Mouse (Mus musculus) limb, embryonic 14.5 days (tissue): ENCODE data around the gene Vpreb3. TPM values are rescaled to one million over a fixed set of nuclear protein-coding genes. Genes with fewer than 3 reads are reported as not detected.

ENCODE experiments used
- ATAC-seq: fragments of 200-750 bp; cut with Nextera tagmentation; 2 replicates; pipeline ENCODE4 v1.8.0; 2017; ENCODE audit warnings: low read depth, moderate number of reproducible peaks, moderate TSS enrichment; ENCODE audit not compliant: low FRiP score
- DNase-seq: peaks from one replicate; pipeline ENCODE4 v3.0.0-alpha.2; 2015; ENCODE audit warnings: low spot score
- H3K27ac ChIP-seq: fragments of 300-500 bp; sonication (generic); replicated peaks from 2 replicates; pipeline ENCODE4 v1.5.1; 2014; ENCODE audit warnings: low read depth, mild to moderate bottlenecking, low read length, moderate library complexity, mixed read lengths
- H3K27me3 ChIP-seq: fragments of 300-500 bp; sonication (generic); 2 replicates; pipeline ENCODE4 v1.6.1; 2014; ENCODE audit warnings: low read length, mixed read lengths; ENCODE audit not compliant: control insufficient read depth, insufficient read depth
- H3K36me3 ChIP-seq: fragments of 300-500 bp; sonication (generic); 2 replicates; pipeline ENCODE4 v1.6.1; 2014; ENCODE audit warnings: mild to moderate bottlenecking, low read length, moderate library complexity, mixed read lengths; ENCODE audit not compliant: control insufficient read depth, insufficient read depth
- H3K4me1 ChIP-seq: fragments of 300-500 bp; sonication (generic); 2 replicates; pipeline ENCODE4 v1.6.1; 2014; ENCODE audit warnings: antibody characterized with exemption, low read length, mixed read lengths; ENCODE audit not compliant: control insufficient read depth, insufficient read depth
- H3K4me2 ChIP-seq: fragments of 300-500 bp; sonication (generic); replicated peaks from 2 replicates; pipeline ENCODE4 v1.6.1; 2014; ENCODE audit warnings: low read depth, mild to moderate bottlenecking, low read length, moderate library complexity; ENCODE audit not compliant: severe bottlenecking
- H3K4me3 ChIP-seq: fragments of 300-500 bp; sonication (generic); replicated peaks from 2 replicates; pipeline ENCODE4 v1.5.1; 2014; ENCODE audit warnings: low read length
- H3K9ac ChIP-seq: fragments of 300-500 bp; sonication (generic); 2 replicates; pipeline ENCODE4 v1.6.1; 2014; ENCODE audit warnings: mild to moderate bottlenecking, low read depth, low read length, moderate library complexity; ENCODE audit not compliant: severe bottlenecking
- H3K9me3 ChIP-seq: fragments of 300-500 bp; sonication (generic); 2 replicates; pipeline ENCODE4 v1.6.1; 2016; ENCODE audit warnings: low read length; ENCODE audit not compliant: control insufficient read depth
- POLR2A ChIP-seq: fragments of 200-500 bp; IDR thresholded peaks from 2 replicates; pipeline ENCODE4 v1.8.0; 2012; ENCODE audit warnings: inconsistent platforms, mild to moderate bottlenecking, moderate library complexity, borderline replicate concordance; ENCODE audit not compliant: insufficient read depth, insufficient read length; ENCODE audit errors: extremely low read depth
- WGBS: fragments of 180-500 bp; shearing (Covaris S2); extraction: QIAGEN DNeasy Blood & Tissue Kit; methylation state at CpG from one replicate; pipeline ENCODE4 v1.1.7; 2014; 5-methylcytosine and 5-hydroxymethylcytosine counted together
- polyA plus RNA-seq, 2 experiments: library from polyadenylated mRNA; depleted of rRNA in 1 of 2; stranded (reverse) in 1 of 2; unstranded in 1 of 2; fragments of >200 nt; fragmentation: Nextera tagmentation in 1 of 2; extraction: Ambion mirVana in 1 of 2; gene quantifications; 2 replicates each; pipeline versions ENCODE4 v1.2.1 to v1.2.3; 2012 to 2014

Gene Vpreb3
- polyA plus RNA-seq, 2 experiments = 0.15 to 0.76 TPM

DNA sequence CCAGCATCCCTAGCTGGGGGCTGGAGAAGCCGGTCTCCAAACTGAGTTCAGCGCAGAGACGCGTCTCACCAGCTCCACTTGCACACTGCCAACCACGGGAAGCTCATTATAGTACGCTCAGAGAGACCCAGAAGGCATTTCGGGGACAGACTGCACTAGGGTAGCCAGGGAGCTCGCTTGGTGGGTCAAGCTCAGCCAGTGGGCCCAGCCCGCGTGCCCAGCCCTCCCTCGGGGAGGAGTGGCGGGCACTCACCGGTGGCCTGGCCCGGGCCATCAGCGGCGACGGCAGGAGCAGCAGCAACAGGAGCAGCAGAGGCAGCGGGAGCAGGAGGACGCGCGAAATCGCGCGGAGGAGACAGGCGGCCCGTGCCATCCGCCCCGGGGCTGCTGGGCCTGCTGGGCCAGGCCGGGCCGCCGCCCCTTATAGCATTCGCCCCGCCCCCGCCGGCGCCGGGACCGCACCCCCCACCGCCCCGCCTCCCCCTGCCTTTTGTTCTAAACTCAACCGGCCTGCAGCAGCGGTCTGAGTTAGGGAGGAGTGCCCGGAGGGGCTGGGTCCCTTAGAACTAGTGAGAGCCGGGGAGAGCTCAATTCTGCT lies 10.7 kb upstream of the Vpreb3 start:
- peak; percentile 83; the same call in 1 of the 2 replicates for TF ChIP-seq POLR2A
- DNase-seq = peak; percentile 73
- under 1% methylated on average over 17 of the region's 44 CpGs for WGBS

DNA sequence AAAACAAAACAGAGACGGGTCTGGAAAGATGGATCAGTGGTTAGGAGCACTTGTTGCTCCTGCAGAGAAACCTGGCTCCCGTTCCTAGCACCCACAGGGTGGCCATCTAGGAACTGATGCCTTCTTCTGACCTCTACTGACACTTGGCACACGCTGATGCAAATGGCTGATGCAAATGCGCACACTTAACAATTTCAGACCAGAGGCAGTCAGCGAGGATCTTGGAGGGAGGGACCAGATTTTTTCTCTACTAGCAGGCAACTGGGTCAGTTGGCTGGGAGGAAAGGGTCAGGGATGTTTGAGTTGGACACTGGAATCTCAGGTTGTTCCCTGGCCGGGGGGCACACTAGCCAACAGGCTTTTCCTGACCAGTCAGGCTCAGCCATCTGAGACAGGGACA lies 10.0 kb upstream of the Vpreb3 start, which contains the start of gene Chchd10:
Chchd10 (plus strand) TSS at position 240 of the 400 bp plus-strand sequence.
- no peak for TF ChIP-seq POLR2A
- Histone ChIP-seq H3K9me3 (no peaks in the 10 kb centered on the region), H3K27me3 (peaks cover 21% of the 10 kb centered on the region), H3K27ac (peak within 1 kb of the TSS; percentile 79), H3K36me3 (peaks cover 6% of the 10 kb centered on the region), H3K4me3 (peak within 1 kb of the TSS; percentile 74), H3K4me2 (peak within 1 kb of the TSS; percentile 91), H3K4me1 (peaks cover 36% of the 10 kb centered on the region), H3K9ac (peak within 1 kb of the TSS; percentile 94)
- ATAC-seq = no peak
- 41% methylated on average over 6 of the region's 6 CpGs for WGBS
- DNase-seq = no peak

More for the DNA sequence above, 10.7 kb upstream of the Vpreb3 start:
- peak overlapping the region; percentile 79 for H3K27ac ChIP-seq
- H3K27me3 ChIP-seq = peaks cover 15% of the 10 kb centered on the region
- ATAC-seq = peak; percentile 81
- peaks cover 36% of the 10 kb centered on the region for H3K4me1 ChIP-seq
- peak overlapping the region; percentile 91 for H3K4me2 ChIP-seq
- no peaks in the 10 kb centered on the region for H3K9me3 ChIP-seq
- H3K36me3 ChIP-seq = peaks cover 13% of the 10 kb centered on the region
- H3K9ac ChIP-seq = peak overlapping the region; percentile 94
- H3K4me3 ChIP-seq = peak overlapping the region; percentile 74

DNA sequence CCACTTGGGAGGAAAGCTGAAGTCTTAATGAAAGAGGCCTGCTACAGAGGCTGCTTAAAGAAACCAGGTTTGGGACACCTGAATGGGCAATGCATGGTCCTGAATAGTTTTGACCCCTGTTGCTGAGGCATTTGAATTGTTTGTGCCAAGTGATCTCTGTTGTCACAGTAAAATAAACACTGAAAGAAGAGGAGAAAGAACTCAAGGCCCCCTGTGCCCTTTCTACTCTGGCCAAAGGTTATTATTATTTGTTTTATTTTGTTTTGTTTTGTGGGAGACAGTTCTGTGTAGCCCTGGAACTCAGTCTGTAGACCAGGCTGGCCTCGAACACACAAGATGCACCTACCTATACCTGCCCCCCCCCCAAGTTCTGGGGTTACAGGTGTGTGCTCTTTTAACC lies 7.9 kb upstream of the Vpreb3 start:
- peak overlapping the region; percentile 87; the same call in 1 of the 2 replicates for H3K4me2 ChIP-seq
- peaks cover 21% of the 10 kb centered on the region for H3K27me3 ChIP-seq
- WGBS = 95% methylated on average over 1 of the region's 1 CpGs
- peaks cover 31% of the 10 kb centered on the region for H3K4me1 ChIP-seq
- ATAC-seq (no peak), DNase-seq (no peak)
- no peak for TF ChIP-seq POLR2A
- H3K27ac ChIP-seq = no peak overlapping the region
- H3K9ac ChIP-seq = no peak overlapping the region
- no peaks in the 10 kb centered on the region for H3K36me3 ChIP-seq
- H3K9me3 ChIP-seq = no peaks in the 10 kb centered on the region
- H3K4me3 ChIP-seq = peak overlapping the region; percentile 48

DNA sequence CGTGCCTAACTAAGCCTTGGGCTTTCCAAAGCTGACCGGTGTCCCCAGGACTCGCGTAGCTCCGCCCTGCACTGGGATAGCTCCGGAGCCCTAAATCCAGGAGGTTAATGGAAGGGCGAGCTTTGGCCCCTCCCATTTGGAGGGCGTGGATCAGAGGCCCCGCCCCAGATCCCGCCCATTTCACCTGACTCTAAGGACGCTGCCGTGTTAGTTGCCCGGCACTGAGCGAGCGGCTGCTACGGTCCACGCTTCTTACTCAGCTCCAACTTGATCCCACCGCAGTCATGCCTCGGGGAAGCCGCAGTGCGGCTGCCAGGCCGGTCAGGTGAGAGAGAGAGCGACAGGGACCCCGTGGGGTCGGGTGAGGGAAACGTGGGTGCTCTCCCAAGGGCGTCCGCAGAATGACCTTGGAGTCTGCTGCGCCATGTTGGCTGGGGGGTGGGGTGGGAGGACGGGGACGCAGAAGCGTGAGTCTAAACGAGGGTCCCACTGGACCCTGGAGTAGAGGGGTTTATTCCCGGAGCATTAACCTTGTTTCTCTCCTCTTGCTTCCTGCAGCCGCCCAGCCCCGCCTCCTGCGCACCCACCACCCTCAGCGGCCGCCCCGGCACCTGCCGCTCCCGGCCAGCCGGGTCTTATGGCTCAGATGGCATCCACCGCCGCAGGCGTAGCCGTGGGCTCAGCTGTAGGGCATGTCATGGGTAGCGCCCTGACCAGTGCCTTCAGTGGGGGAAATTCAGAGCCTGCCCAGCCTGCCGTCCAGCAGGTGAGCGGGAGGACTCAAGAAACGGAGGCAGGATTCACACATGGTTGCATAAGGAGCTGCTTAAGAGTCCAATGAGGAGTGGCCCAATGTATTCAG lies 6.9 kb upstream of the Vpreb3 start, which contains the start of gene Mmp11:
Mmp11 (minus strand) TSS at position 817 of the 862 bp plus-strand sequence.
- WGBS = 2% methylated on average over 47 of the region's 51 CpGs
- Histone ChIP-seq H3K9ac (peak within 1 kb of the TSS; percentile 34), H3K27me3 (peaks cover 21% of the 10 kb centered on the region), H3K4me3 (peak within 1 kb of the TSS; percentile 48), H3K4me2 (peak within 1 kb of the TSS; percentile 87), H3K9me3 (no peaks in the 10 kb centered on the region), H3K27ac (no peak within 1 kb of the TSS), H3K36me3 (no peaks in the 10 kb centered on the region), H3K4me1 (peaks cover 22% of the 10 kb centered on the region)
- DNase-seq (peak; percentile 75), ATAC-seq (peak; percentile 20; the same call in 1 of the 2 replicates)
- TF ChIP-seq POLR2A = no peak

DNA sequence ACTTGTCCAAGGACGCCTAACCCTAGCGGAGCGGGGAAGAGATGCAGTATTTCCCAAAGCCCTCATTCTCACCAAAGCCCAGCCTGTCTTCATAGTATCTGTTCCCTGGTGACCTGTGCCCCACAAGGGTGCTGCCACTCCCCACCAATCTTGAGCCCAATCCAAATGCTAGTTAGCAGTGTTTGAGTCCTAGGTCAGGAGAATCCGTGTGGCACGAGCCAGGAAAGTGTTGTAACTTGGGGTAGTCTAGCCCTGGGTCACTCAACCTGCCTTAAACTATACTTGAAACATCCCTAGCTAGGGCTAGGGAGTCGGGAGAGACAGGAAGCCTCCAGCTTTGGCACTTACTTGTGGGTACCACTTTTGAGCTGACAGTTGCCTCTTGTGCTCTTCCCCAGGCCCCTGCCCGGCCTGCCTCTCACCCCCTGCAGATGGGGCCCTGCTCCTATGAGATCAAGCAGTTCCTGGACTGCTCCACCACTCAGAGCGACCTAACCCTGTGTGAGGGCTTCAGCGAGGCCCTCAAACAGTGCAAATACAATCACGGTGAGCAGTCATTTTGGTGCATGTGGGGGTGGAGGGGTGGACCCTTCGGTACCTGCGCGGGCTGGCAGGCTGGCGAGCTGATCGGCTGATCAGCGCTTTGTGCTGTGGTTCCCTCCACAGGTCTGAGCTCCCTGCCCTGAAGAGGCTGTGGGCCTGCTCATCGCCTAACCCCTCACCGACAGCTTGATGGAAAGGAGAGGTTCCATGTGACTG lies 5.8 kb upstream of the Vpreb3 start:
- H3K9me3 ChIP-seq = no peaks in the 10 kb centered on the region
- ATAC-seq (no peak), DNase-seq (no peak)
- H3K4me1 ChIP-seq = peaks cover 11% of the 10 kb centered on the region
- 42% methylated on average over 18 of the region's 18 CpGs for WGBS
- peaks cover 21% of the 10 kb centered on the region for H3K27me3 ChIP-seq
- H3K9ac ChIP-seq = no peak overlapping the region
- no peak for TF ChIP-seq POLR2A
- H3K4me2 ChIP-seq = no peak overlapping the region
- H3K27ac ChIP-seq = no peak overlapping the region
- H3K4me3 ChIP-seq = no peak overlapping the region
- no peaks in the 10 kb centered on the region for H3K36me3 ChIP-seq
